Mouse (Mus musculus) limb, embryonic 12.5 days (tissue): ENCODE measurements around the gene Slc11a2. TPM values are rescaled to one million over a fixed set of nuclear protein-coding genes. Genes with fewer than 3 reads are reported as not detected.

Source experiments
- ATAC-seq: fragments of 200-750 bp; cut with Nextera tagmentation; 2 replicates; pipeline ENCODE4 v1.8.0; 2017; ENCODE audit warnings: low read depth, moderate TSS enrichment; ENCODE audit not compliant: insufficient number of reproducible peaks, insufficient read depth, low FRiP score, low TSS enrichment
- H3K27ac ChIP-seq: fragments of 300-500 bp; sonication (generic); 2 replicates; pipeline ENCODE4 v1.5.1; 2016; ENCODE audit warnings: mild to moderate bottlenecking, moderate library complexity
- H3K27me3 ChIP-seq: fragments of 300-500 bp; sonication (generic); 2 replicates; pipeline ENCODE4 v1.6.1; 2016; ENCODE audit warnings: mild to moderate bottlenecking, moderate library complexity
- H3K36me3 ChIP-seq: fragments of 300-500 bp; sonication (generic); 2 replicates; pipeline ENCODE4 v1.6.1; 2016; ENCODE audit warnings: mild to moderate bottlenecking, moderate library complexity
- H3K4me1 ChIP-seq: fragments of 300-500 bp; sonication (generic); replicated peaks from 2 replicates; pipeline ENCODE4 v1.6.1; 2016
- H3K4me2 ChIP-seq: fragments of 300-500 bp; sonication (generic); 2 replicates; pipeline ENCODE4 v1.6.1; 2016; ENCODE audit warnings: mild to moderate bottlenecking, moderate library complexity
- H3K4me3 ChIP-seq: fragments of 300-500 bp; sonication (generic); replicated peaks from 2 replicates; pipeline ENCODE4 v1.5.1; 2016; ENCODE audit warnings: mild to moderate bottlenecking
- H3K9ac ChIP-seq: fragments of 300-500 bp; sonication (generic); replicated peaks from 2 replicates; pipeline ENCODE4 v1.6.1; 2016; ENCODE audit warnings: mild to moderate bottlenecking, moderate library complexity
- H3K9me3 ChIP-seq: fragments of 300-500 bp; sonication (generic); 2 replicates; pipeline ENCODE4 v1.6.1; 2016; ENCODE audit warnings: mild to moderate bottlenecking, moderate library complexity
- WGBS: fragments of 180-500 bp; shearing (Covaris S2); methylation state at CpG from one replicate; pipeline ENCODE4 v1.1.7; 2016; 5-methylcytosine and 5-hydroxymethylcytosine counted together
- polyA plus RNA-seq: library from polyadenylated mRNA; unstranded; fragments of >200 nt; fragmentation: Nextera tagmentation; extraction: Ambion mirVana; gene quantifications from 2 replicates; pipeline ENCODE4 v1.2.1, GENCODE M21; 2016

The Slc11a2 gene
- polyA plus RNA-seq, 1 experiment from 2014 or later = 22.8 TPM

DNA sequence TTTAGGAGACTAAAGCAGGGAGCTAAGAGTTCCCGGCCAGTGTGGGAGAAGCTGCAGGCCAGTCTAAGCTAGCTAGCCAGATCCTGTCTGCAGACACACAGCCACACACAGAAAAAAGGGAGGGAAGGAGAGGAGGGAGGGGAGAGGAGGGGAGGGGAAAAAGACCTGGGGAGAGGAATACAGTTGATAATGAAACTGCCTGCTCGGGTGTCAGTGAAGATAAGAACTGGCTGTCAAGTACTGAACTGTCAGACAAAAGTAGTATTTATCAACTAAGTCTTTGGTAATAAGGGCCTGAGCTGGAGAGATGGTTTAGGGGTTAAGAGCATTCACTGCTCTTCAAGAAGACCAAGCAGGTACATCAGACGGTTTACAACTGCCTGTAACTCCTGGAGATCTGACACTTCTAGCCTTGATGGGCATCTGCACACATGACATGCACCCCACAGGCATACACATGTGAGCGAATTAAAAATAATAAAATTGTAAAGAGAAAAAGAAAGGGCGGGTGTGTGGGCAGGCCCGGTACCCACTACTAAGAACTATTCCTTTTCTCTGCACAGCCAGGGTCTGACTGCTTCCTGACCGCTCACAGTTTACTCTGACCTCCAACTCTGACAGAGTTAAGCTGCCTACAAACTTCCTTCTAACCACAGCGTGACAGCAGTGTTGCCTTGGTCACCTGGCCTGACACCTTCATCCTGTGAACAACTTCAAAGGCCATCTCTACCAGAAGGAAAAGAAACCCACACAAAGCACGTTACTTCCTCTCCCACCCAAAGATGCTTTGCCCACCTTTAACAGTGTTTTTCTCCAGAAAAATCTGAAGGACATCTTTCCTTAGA is 4.7 kb downstream of the Slc11a2 start:
- peaks cover 52% of the 10 kb centered on the region for H3K4me1 ChIP-seq
- H3K4me3 ChIP-seq = no peak overlapping the region
- WGBS = 60% methylated on average over 9 of the region's 9 CpGs
- no peak for ATAC-seq
- H3K27me3 ChIP-seq = peaks cover 8% of the 10 kb centered on the region
- H3K9ac ChIP-seq = peak overlapping the region; percentile 31; the same call in 1 of the 2 replicates
- H3K4me2 ChIP-seq = peak overlapping the region; percentile 7; the same call in 1 of the 2 replicates
- H3K9me3 ChIP-seq = no peaks in the 10 kb centered on the region
- no peak overlapping the region for H3K27ac ChIP-seq
- no peaks in the 10 kb centered on the region for H3K36me3 ChIP-seq

GRCm38 (mm10) chr15:100419311-100419710 is 5.6 kb downstream of the Slc11a2 start:
- no peak overlapping the region for H3K27ac ChIP-seq
- peak overlapping the region; percentile 7 for H3K4me2 ChIP-seq
- H3K9me3 ChIP-seq = no peaks in the 10 kb centered on the region
- no peak overlapping the region; the same call in 1 of the 2 replicates for H3K9ac ChIP-seq
- WGBS = 56% methylated on average over 8 of the region's 8 CpGs
- H3K4me3 ChIP-seq = no peak overlapping the region
- no peaks in the 10 kb centered on the region for H3K36me3 ChIP-seq
- ATAC-seq = no peak
- peaks cover 6% of the 10 kb centered on the region for H3K27me3 ChIP-seq
- peaks cover 45% of the 10 kb centered on the region for H3K4me1 ChIP-seq

DNA sequence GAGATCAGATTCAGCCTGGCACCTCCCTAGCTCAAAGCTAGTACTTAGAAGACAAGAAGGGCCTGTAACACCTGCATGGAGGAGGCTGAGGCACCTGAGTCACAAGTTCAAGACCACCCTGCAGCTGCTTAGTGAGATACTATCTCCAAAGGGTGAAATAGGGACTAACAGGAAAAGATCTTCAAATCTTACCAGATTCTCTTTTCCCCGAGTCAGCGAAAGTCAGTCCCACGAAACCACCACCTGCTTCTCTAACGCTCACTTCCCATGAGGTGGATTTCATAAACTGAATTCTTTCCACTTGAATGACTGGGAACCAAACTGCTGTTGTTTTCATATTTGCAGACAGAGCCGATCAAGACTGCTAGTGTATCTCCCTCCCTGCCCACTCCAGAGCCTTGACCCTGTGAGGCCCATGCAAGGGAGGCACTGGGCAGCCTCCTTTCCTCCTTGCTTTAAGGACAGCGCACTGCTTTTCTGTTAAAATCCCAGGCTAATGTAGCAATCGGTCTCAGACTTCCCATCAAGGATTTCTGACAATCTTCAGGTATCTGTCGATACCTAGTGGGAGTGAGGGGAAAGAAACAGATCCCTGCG is 6.9 kb downstream of the Slc11a2 start:
- H3K36me3 ChIP-seq = no peaks in the 10 kb centered on the region
- no peak overlapping the region for H3K9ac ChIP-seq
- H3K27me3 ChIP-seq = no peaks in the 10 kb centered on the region
- no peak overlapping the region for H3K4me3 ChIP-seq
- 92% methylated on average over 9 of the region's 9 CpGs for WGBS
- peaks cover 42% of the 10 kb centered on the region for H3K4me1 ChIP-seq
- H3K27ac ChIP-seq = no peak overlapping the region
- no peak overlapping the region for H3K4me2 ChIP-seq
- H3K9me3 ChIP-seq = no peaks in the 10 kb centered on the region
- no peak for ATAC-seq

- WGBS = 89% methylated on average over 8 of the region's 8 CpGs
- ATAC-seq = no peak
- Histone ChIP-seq H3K9ac (no peak overlapping the region), H3K4me1 (peaks cover 26% of the 10 kb centered on the region), H3K4me2 (no peak overlapping the region), H3K27me3 (no peaks in the 10 kb centered on the region), H3K36me3 (peaks cover 11% of the 10 kb centered on the region; the same call in 1 of the 2 replicates), H3K27ac (no peak overlapping the region), H3K4me3 (no peak overlapping the region), H3K9me3 (no peaks in the 10 kb centered on the region)
Measured at GRCm38 (mm10) chr15:100415684-100416083, 9.2 kb downstream of the Slc11a2 start.

DNA sequence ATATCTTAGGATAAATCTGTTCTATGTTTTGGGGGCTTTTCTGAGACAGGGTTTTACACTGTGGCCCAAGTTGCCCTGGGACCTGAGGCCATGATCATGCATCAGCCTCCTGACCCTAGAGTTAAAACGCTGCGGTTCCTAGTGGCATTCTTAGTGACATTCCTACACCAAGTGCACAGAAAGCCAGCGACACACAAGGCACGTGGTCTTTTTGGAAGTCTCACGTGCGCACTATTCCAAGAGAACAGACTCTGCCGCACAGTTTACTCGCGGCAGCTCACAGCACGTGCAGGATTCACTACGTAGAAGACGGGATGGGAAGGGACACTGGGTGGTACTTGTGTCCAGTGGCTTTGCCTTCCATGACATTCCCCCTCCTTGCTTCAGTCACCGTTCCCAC is 9.9 kb downstream of the Slc11a2 start:
- Histone ChIP-seq H3K9ac (no peak overlapping the region), H3K4me1 (peaks cover 21% of the 10 kb centered on the region), H3K36me3 (peaks cover 18% of the 10 kb centered on the region), H3K27me3 (no peaks in the 10 kb centered on the region), H3K27ac (peak overlapping the region; percentile 45; the same call in 1 of the 2 replicates), H3K9me3 (no peaks in the 10 kb centered on the region), H3K4me3 (no peak overlapping the region), H3K4me2 (no peak overlapping the region)
- no peak for ATAC-seq
- 95% methylated on average over 13 of the region's 13 CpGs for WGBS

DNA sequence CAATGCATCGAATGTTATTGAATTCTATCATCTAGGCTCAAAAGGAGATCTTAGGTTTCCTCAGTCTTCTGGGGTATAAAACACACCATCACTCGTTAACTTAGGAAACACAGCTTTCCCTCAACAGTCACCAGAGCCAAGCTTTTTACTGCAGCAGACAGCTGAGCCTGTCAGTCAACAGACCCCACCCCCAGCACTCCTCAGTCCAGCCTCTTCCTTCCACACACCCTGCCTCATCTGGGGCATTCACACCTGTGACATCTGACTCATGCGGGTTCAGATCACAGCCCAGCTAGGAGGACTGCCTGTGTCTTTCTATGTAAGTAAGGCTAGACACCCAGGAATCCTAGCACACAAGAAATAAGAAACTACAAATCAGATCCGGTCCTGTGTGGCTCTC is 10.9 kb downstream of the Slc11a2 start:
- no peaks in the 10 kb centered on the region for H3K9me3 ChIP-seq

GRCm38 (mm10) chr15:100413306-100413705 is 11.6 kb downstream of the Slc11a2 start:
- whole genome bisulfite sequencing = 77% methylated on average over 4 of the region's 5 CpGs
- no peak for ATAC-seq

More for the DNA sequence above, 10.9 kb downstream of the Slc11a2 start:
- Histone ChIP-seq H3K4me2 (no peak overlapping the region), H3K4me3 (no peak overlapping the region), H3K4me1 (peaks cover 12% of the 10 kb centered on the region; the same call in 1 of the 2 replicates), H3K36me3 (peaks cover 26% of the 10 kb centered on the region), H3K27me3 (no peaks in the 10 kb centered on the region), H3K9ac (no peak overlapping the region), H3K27ac (no peak overlapping the region)
- no peak for ATAC-seq
- 52% methylated on average over 4 of the region's 4 CpGs for WGBS

DNA sequence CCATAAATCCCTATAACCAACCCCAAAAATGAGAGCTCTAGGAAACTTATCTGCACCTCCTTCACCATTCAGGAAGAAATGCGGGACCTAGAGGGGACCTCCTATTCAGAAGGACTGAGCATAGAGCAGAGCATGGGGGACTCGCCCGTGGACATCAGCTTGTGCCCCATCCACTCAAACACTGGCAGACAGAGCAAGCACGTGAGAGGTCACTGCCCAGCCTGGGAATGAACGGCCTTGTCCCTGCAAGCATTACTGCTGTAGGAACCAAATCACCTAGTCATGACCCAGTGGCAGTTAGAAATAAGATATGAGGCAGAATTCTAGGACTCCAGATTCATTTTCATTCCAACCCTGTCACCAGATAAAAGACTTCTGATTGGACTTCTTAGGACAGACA is 13.1 kb downstream of the Slc11a2 start:
- H3K27ac ChIP-seq = no peak overlapping the region
- H3K27me3 ChIP-seq = no peaks in the 10 kb centered on the region
- WGBS = 91% methylated on average over 5 of the region's 5 CpGs
- no peak overlapping the region for H3K4me2 ChIP-seq
- ATAC-seq = no peak
- H3K9me3 ChIP-seq = no peaks in the 10 kb centered on the region
- H3K4me1 ChIP-seq = peaks cover 11% of the 10 kb centered on the region; the same call in 1 of the 2 replicates
- peaks cover 40% of the 10 kb centered on the region for H3K36me3 ChIP-seq
- no peak overlapping the region for H3K4me3 ChIP-seq
- H3K9ac ChIP-seq = no peak overlapping the region

More at GRCm38 (mm10) chr15:100413306-100413705, 11.6 kb downstream of the Slc11a2 start:
- Histone ChIP-seq H3K4me3 (no peak overlapping the region), H3K9me3 (no peaks in the 10 kb centered on the region), H3K4me1 (peaks cover 11% of the 10 kb centered on the region; the same call in 1 of the 2 replicates), H3K9ac (no peak overlapping the region), H3K27ac (no peak overlapping the region), H3K27me3 (no peaks in the 10 kb centered on the region), H3K4me2 (no peak overlapping the region), H3K36me3 (peaks cover 33% of the 10 kb centered on the region)

DNA sequence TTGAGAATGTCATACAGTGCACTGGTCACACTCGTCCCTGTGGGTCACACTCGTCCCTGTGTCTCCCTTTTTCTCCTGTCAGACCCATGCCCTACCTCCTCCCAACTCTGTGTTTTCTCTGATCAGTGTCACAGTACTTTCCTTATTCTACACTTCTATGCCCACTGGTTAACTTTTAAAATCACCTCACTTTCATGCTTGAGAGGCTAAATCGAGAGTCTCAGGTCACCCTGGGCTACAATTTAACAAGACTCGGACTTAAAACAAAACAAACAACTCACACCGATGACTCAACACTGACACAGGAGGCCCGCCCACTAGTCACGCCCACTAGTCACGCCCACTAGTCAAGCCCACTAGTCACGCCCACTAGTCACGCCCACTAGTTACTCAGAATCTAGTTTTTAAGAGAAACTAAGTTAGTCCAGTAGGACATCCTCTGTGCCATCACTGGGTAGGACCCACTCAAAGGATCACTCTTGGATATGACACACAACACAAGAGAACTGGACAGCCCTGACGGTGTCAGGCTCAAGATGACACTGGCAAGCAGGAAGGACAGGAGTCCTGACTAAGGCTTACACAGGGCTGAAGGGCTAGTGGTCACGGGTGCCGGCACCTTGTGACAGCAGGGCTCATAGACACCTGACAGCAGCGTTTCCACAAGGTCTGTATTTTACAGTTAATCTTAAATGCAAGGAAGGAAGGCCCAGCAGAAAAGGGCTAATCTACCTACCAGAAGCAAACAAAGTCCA is 13.8 kb downstream of the Slc11a2 start:
- no peak for ATAC-seq
- Histone ChIP-seq H3K4me2 (no peak overlapping the region), H3K36me3 (peaks cover 46% of the 10 kb centered on the region), H3K4me1 (peaks cover 7% of the 10 kb centered on the region; the same call in 1 of the 2 replicates), H3K27me3 (no peaks in the 10 kb centered on the region), H3K9ac (no peak overlapping the region), H3K9me3 (no peaks in the 10 kb centered on the region), H3K27ac (no peak overlapping the region), H3K4me3 (no peak overlapping the region)
- 59% methylated on average over 14 of the region's 14 CpGs for WGBS

DNA sequence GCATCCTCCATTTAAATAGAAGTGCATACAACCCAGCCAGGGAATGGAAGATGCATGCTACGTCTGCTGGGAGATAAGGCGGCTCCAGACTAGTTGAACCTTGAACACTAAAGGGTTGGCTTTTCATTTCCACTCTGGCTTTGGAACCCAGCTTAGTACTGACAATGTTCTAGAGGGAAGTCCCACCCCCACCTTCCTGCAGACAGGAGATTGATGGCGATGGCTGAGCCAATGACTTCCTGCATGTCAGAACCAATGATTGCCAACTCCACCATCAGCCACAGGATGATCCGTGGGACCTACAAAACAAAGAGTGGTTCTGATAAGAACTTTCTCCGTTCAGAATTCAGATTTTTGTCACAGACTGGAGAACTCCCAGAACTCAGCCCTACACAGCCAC is 18.8 kb downstream of the Slc11a2 start:
- Histone ChIP-seq H3K27ac (no peak overlapping the region), H3K4me3 (no peak overlapping the region), H3K4me2 (no peak overlapping the region), H3K36me3 (peaks cover 85% of the 10 kb centered on the region), H3K9ac (no peak overlapping the region), H3K27me3 (no peaks in the 10 kb centered on the region), H3K9me3 (no peaks in the 10 kb centered on the region), H3K4me1 (no peaks in the 10 kb centered on the region)
- 89% methylated on average over 5 of the region's 5 CpGs for WGBS
- ATAC-seq = no peak
